Mouse (Mus musculus) testis, postnatal 10 days (tissue): ENCODE data around the gene Mrpl43.

Experiments
- DNase-seq: peaks from one replicate; pipeline ENCODE4 v3.0.0; 2021; ENCODE audit warnings: low spot score

Gene Mrpl43

GRCm38 (mm10) chr19:44977148-44977547 is 29.1 kb downstream of the Mrpl43 start:
- DNase-seq = no peak

- no peak for DNase-seq
Observed at GRCm38 (mm10) chr19:44976636-44977035, 29.6 kb downstream of the Mrpl43 start.

- DNase-seq = no peak
Observed at GRCm38 (mm10) chr19:44968329-44968728, 37.9 kb downstream of the Mrpl43 start.

- no peak for DNase-seq
Observed at GRCm38 (mm10) chr19:44965978-44966377, 40.3 kb downstream of the Mrpl43 start.

GRCm38 (mm10) chr19:44959633-44960032 is 46.6 kb downstream of the Mrpl43 start:
- DNase-seq = no peak
